Mouse (Mus musculus) frontal cortex, adult 2 months (tissue): ENCODE data around the gene Fstl1. TPM values are rescaled to one million over a fixed set of nuclear protein-coding genes. Genes with fewer than 3 reads are reported as not detected.
A peak's percentile ranks its signal among the peaks of the same experiment; 100 is the strongest.

Source experiments
- DNase-seq, 2 experiments: peaks; one replicate each; pipeline ENCODE4 v3.0.0; 2022; ENCODE audit warnings: low spot score in 1 of 2; ENCODE audit errors: extremely low spot score in 1 of 2
- polyA plus RNA-seq: library from polyadenylated mRNA; depleted of rRNA; stranded (reverse); fragments of >200 nt; gene quantifications from 2 replicates; pipeline ENCODE4 v1.2.3, GENCODE M21; 2012; rRNA removed

Gene Fstl1
- polyA plus RNA-seq, 1 experiment: 23.0 TPM

GRCm38 (mm10) chr16:37867791-37868505, 91.3 kb downstream of the Fstl1 start, which contains the start of gene Lrrc58:
TSS of gene Lrrc58 (plus strand) at chr16:37868389.
- DNase-seq: peak; percentile 55 to 85

- peak; percentile 46 to 49 for DNase-seq
Observed at GRCm38 (mm10) chr16:37868506-37869469, 92.1 kb downstream of the Fstl1 start.

GRCm38 (mm10) chr16:37869470-37870231, 93.0 kb downstream of the Fstl1 start:
- no peak for DNase-seq

GRCm38 (mm10) chr16:37871112-37871715, 94.5 kb downstream of the Fstl1 start:
- DNase-seq: peak; percentile 28 to 39

- DNase-seq: no peak
Observed at GRCm38 (mm10) chr16:37874501-37875235, 98.0 kb downstream of the Fstl1 start.

GRCm38 (mm10) chr16:37877406-37877805, 100.7 kb downstream of the Fstl1 start:
- DNase-seq: no peak

GRCm38 (mm10) chr16:37878951-37879505, 102.4 kb downstream of the Fstl1 start:
- DNase-seq: no peak

- DNase-seq: no peak
Observed at GRCm38 (mm10) chr16:37879750-37880419, 103.2 kb downstream of the Fstl1 start.

- peak in 1 of 2 experiments; percentile 32 for DNase-seq
Observed at GRCm38 (mm10) chr16:37881168-37881567, 104.5 kb downstream of the Fstl1 start.

Other genes with a start within 250 kb of the Fstl1 start
- 14.0 and 15.5 TPM in 2 replicates for gene Gtf2e1, start 237.1 kb upstream of the Fstl1 start, polyA plus RNA-seq
- 8.4 TPM in 2 replicates for gene Rabl3, start 237.0 kb upstream of the Fstl1 start, polyA plus RNA-seq
- 0.12 TPM in 1 of 2 replicates, not detected in the other for gene Hgd, start 196.7 kb upstream of the Fstl1 start, polyA plus RNA-seq
- gene Ndufb4, start 122.4 kb upstream of the Fstl1 start, polyA plus RNA-seq: 77.5 and 83.9 TPM in 2 replicates
- 0.36 and 0.38 TPM in 2 replicates for gene Gm36028, start 84.3 kb downstream of the Fstl1 start, polyA plus RNA-seq
- gene Lrrc58, start 91.5 kb downstream of the Fstl1 start, polyA plus RNA-seq: 42.9 and 45.9 TPM in 2 replicates
- gene Gpr156, start 139.6 kb downstream of the Fstl1 start, polyA plus RNA-seq: 1.0 TPM in 2 replicates